Mouse (Mus musculus) small intestine, adult 2 months (tissue): ENCODE results near the gene Ap2a1.

ENCODE experiments used
- CTCF ChIP-seq: fragments of 200-500 bp; IDR thresholded peaks from 2 replicates; pipeline ENCODE4 v1.5.1; 2012; ENCODE audit warnings: low read depth, mild to moderate bottlenecking, control low read depth, inconsistent platforms, low read length, moderate library complexity, mixed read lengths; ENCODE audit not compliant: insufficient replicate concordance, insufficient read length; ENCODE audit errors: extremely low read depth
- POLR2A ChIP-seq: fragments of 200-500 bp; IDR thresholded peaks from 2 replicates; pipeline ENCODE4 v1.6.1; 2012; ENCODE audit warnings: low read depth, mild to moderate bottlenecking, control low read depth, inconsistent platforms, low read length, moderate library complexity

GRCm38 (mm10) chr7:44965975-44966374, 36.7 kb upstream of the Ap2a1 start:
- TF ChIP-seq CTCF, result no peak
- no peak for TF ChIP-seq POLR2A
